Mouse (Mus musculus): ENCODE measurements around the gene Adh4. TPM values are rescaled to one million over a fixed set of nuclear protein-coding genes. Genes with fewer than 3 reads are reported as not detected.

Adh4 gene
- total and polyA plus RNA-seq, 3 experiments: 0.25 TPM; not detected in 2

DNA sequence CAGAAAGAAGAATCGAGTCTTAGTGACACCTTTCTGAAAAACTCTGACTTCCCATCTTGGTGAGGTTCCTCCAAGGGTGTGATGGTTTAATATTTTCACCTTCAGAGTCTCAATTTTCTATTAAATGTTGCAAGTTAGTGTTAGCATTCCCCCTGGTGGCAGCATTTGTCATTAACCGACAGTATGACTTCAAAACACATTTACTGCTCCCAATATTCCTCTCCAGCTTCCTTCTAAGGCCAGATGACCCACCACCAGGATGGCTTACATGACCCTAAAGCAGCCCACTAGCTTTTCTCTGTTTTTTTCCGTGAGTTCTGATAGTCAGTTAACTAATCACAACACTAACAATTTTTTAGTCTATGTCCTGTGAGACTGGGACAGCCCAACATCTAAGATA is 9.9 kb upstream of the Adh4 start:
- H3K79me2 ChIP-seq (replicated peaks; ENCODE audit: control insufficient read depth, extremely low read depth, insufficient read depth, poor library complexity, severe bottlenecking): no peaks in the 10 kb centered on the region
- H3K4me1 ChIP-seq (ENCODE audit: control insufficient read depth in 1 of 2, insufficient read depth in 2 of 2): no peaks in the 10 kb centered on the region
- H3K27me3 ChIP-seq (replicated peaks): no peaks in the 10 kb centered on the region
- peaks cover 4% of the 10 kb centered on the region for H3K9me3 ChIP-seq (replicated peaks; ENCODE audit: low read length)
- H3K4me3 ChIP-seq (replicated peaks in 1 of 3; ENCODE audit: low read depth in 2 of 3, low read length in 2 of 3, poor library complexity in 1 of 3): no peak overlapping the region
- no peak overlapping the region for H3K4me2 ChIP-seq (ENCODE audit: insufficient read depth, low read depth, poor library complexity, severe bottlenecking)
- H3K36me3 ChIP-seq (replicated peaks in 1 of 2; ENCODE audit: control insufficient read depth in 1 of 2, insufficient read depth in 1 of 2, low read length in 1 of 2): no peaks in the 10 kb centered on the region
- in situ Hi-C loops (cut with MboI; ENCODE audit: low pct_ligation_motif_present, low pct_unique_long_range_greater_than_20kb, low sequenced_read_pairs): no loop called here
- peak; percentile 55 for DNase-seq (ENCODE audit: extremely low read depth)
- H3K27ac ChIP-seq (ENCODE audit: insufficient read depth, low read depth): no peak overlapping the region
- TF ChIP-seq POLR2AphosphoS2 (IDR thresholded peaks at IDR 0.05; ENCODE audit: low read depth, low read length): no peak
- no peak for TF ChIP-seq GABPA (IDR thresholded peaks at IDR 0.05; ENCODE audit: insufficient replicate concordance, low read depth, low read length)
- no peak for TF ChIP-seq USF1 (IDR thresholded peaks at IDR 0.05; ENCODE audit: low read depth, low read length)
- TF ChIP-seq JUND (conservative IDR thresholded peaks at IDR 0.05; ENCODE audit: low read depth, low read length): no peak
- no peak for TF ChIP-seq ELF1 (IDR thresholded peaks at IDR 0.05; ENCODE audit: low read depth, low read length)
- no peak for TF ChIP-seq MAX (IDR thresholded peaks at IDR 0.05; ENCODE audit: low read length)
- TF ChIP-seq SIN3A (IDR thresholded peaks at IDR 0.05; ENCODE audit: low read length): no peak
- 0 out of 2 replicates have a peak, but pooled peaks have one; percentile 25 for TF ChIP-seq NELFE (IDR thresholded peaks at IDR 0.05; ENCODE audit: low read depth, low read length)
- no peak for TF ChIP-seq KAT2A (IDR thresholded peaks at IDR 0.05; ENCODE audit: insufficient replicate concordance, low read length)
- no peak for TF ChIP-seq POLR2A (IDR thresholded peaks at IDR 0.05; ENCODE audit: low read depth, low read length)
- TF ChIP-seq ZC3H11A (IDR thresholded peaks at IDR 0.05; ENCODE audit: low read depth, low read length): peak; percentile 44
- TF ChIP-seq CHD2 (IDR thresholded peaks at IDR 0.05; ENCODE audit: low read length): no peak
- no peak for TF ChIP-seq ZKSCAN1 (IDR thresholded peaks at IDR 0.05; ENCODE audit: borderline replicate concordance, low read depth, low read length)
- TF ChIP-seq RAD21 (IDR thresholded peaks at IDR 0.05; ENCODE audit: low read depth, low read length): peak; percentile 81
- peak; percentile 79 to 91 for TF ChIP-seq CTCF (conservative IDR thresholded peaks at IDR 0.05 in 1 of 2, IDR thresholded peaks at IDR 0.05 in 1 of 2; ENCODE audit: low read depth in 2 of 2, low read length in 2 of 2)
- TF ChIP-seq IRF4 (IDR thresholded peaks at IDR 0.05; ENCODE audit: low read depth, low read length): no peak
- no peak for TF ChIP-seq MXI1 (IDR thresholded peaks at IDR 0.05; ENCODE audit: low read depth, low read length)
- TF ChIP-seq MEF2A (IDR thresholded peaks at IDR 0.05; ENCODE audit: borderline replicate concordance, low read depth, low read length): no peak
- TF ChIP-seq MAFK (IDR thresholded peaks at IDR 0.05; ENCODE audit: insufficient replicate concordance, low read length): no peak
- no peak for TF ChIP-seq ZMIZ1 (IDR thresholded peaks at IDR 0.05; ENCODE audit: low read depth, low read length)
- TF ChIP-seq UBTF (IDR thresholded peaks at IDR 0.05; ENCODE audit: low read depth, low read length): no peak
- TF ChIP-seq HCFC1 (IDR thresholded peaks at IDR 0.05; ENCODE audit: low read depth, low read length): no peak
- no peak for TF ChIP-seq USF2 (conservative IDR thresholded peaks at IDR 0.05; ENCODE audit: low read depth, low read length)
- no peak for TF ChIP-seq RCOR1 (conservative IDR thresholded peaks at IDR 0.05; ENCODE audit: low read depth, low read length)
- TF ChIP-seq MYC (IDR thresholded peaks at IDR 0.05; ENCODE audit: low read depth, low read length): peak; percentile 43; the same call in 1 of the 2 replicates
- no peak for TF ChIP-seq TBP (conservative IDR thresholded peaks at IDR 0.05; ENCODE audit: low read depth, low read length)
- no peak for TF ChIP-seq MAZ (IDR thresholded peaks at IDR 0.05; ENCODE audit: low read depth, low read length)
- no peak for TF ChIP-seq JUN (IDR thresholded peaks at IDR 0.05; ENCODE audit: insufficient read depth, low read depth, low read length)
- peak; percentile 91 for TF ChIP-seq SMC3 (IDR thresholded peaks at IDR 0.05; ENCODE audit: low read depth, low read length)
- no peak for TF ChIP-seq EP300 (IDR thresholded peaks at IDR 0.05; ENCODE audit: low read length)
- no peak for TF ChIP-seq CHD1 (IDR thresholded peaks at IDR 0.05; ENCODE audit: low read depth, low read length)
- TF ChIP-seq NRF1 (IDR thresholded peaks at IDR 0.05; ENCODE audit: low read depth, low read length): no peak
- no peak for TF ChIP-seq ETS1 (conservative IDR thresholded peaks at IDR 0.05; ENCODE audit: low read depth, low read length)
- no peak for TF ChIP-seq ZNF384 (IDR thresholded peaks at IDR 0.05; ENCODE audit: low read depth, low read length)
- no peak for TF ChIP-seq PAX5 (IDR thresholded peaks at IDR 0.05; ENCODE audit: low read length)
- dilution Hi-C loops (cut with MboI; ENCODE audit: extremely low pct_ligation_motif_present, extremely low pct_unique_long_range_greater_than_20kb, low sequenced_read_pairs): no loop called here
- H3K9ac ChIP-seq (ENCODE audit: insufficient read depth, low read depth): no peak overlapping the region

All from CH12.LX (cell line).